Mouse (Mus musculus) inflammation-experienced regulatory T-cells, adult 6 months (primary cell): ENCODE data around the gene Ehd3. TPM values are rescaled to one million over a fixed set of nuclear protein-coding genes. Genes with fewer than 3 reads are reported as not detected.

Experiments
- ATAC-seq: one replicate; pipeline ENCODE4 v1.8.0; 2017
- polyA plus RNA-seq, 3 experiments: library from polyadenylated mRNA; unstranded; fragments of 100-300 nt; shearing (Covaris generic); gene quantifications; one replicate each; pipeline ENCODE4 v1.2.1; 2017

The Ehd3 gene
- 10 to 100 TPM; 54.9 to 87.1 (median 77.4) TPM for polyA plus RNA-seq

DNA sequence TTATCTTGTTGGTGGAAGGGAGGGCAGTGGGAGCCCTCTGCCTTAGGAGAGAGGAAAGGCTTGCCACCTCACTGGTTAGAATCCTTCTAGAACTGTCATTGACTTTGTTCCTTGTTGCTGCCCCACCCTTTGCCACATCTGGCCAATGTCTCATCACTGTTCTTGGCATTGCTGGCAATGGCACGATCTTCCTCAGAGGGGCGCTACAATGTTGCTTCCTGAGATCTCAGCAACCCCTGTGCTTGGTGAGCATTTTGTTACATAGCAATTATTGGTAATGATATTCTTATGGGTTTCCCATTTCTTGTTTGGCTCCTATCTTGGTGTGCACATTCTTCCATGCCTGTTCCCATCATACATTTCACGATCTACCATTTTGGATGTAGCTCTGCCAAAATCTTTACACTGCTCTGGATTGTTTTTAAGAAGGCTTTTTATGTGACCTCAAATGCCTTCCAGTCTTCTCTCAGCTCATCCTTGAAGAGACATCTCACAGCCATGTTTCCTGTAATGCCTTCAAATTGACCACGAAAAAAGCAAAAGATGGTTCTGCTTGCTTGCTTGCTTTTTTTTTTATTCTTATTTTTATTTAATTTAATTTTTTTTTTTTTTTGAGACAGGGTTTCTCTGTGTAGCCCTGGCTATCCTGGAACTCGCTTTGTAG, at the start of gene Ehd3:
Ehd3 (plus strand) TSS at position 614 of the 664 bp plus-strand sequence.
- ATAC-seq, result no peak

DNA sequence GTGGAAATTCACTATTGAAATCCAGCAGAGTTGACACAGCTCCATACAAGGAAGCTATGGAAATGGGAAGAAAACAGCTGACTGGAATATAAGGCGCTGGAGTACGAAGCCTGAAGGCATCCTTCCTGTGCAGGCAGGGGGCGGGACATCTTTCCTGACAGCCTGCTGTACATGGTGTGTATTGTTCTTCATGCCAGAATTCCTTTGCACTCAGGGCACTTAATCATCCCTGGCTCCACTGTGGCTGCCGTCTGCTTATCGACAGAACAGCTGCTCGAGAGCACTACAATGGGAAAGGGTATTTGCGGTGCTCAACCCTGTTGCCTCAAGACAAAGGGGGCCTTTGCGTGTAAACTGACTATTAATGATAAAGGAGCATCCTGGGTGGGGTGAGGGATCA, 33.0 kb upstream of the Ehd3 start:
- no peak for ATAC-seq

DNA sequence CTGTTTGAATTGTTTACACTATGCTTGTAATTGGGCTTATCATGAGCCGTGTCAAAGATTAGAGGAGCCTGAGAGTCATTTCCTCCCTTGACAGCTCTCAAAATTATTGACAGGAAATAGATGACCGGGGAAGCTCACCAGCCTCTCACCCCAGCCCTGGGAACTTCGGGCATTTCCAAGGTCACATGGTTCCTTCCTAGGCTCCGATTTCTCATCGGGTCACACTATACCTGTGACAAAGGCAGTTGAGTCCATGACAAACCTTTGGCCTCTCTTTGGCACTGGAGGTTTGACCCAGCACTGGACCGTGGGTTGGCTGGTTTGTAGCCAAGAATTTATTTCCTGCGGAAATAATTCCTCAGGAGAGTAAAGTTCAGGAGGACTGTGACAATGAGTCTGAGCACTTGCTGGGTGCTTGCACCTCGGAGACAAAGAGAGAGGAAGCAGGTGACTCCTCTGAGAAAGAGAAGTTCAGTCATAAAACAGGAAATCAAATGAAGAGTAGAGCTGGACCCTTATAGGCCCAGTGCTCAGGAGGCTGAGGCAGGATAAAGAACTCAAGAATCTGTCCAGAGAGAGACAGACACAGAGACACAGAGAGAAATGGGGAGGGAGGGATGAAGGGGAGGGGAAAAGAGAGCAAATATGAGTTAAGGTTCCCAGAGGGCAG, 17.2 kb upstream of the Ehd3 start:
- peak; percentile 73 for ATAC-seq

DNA sequence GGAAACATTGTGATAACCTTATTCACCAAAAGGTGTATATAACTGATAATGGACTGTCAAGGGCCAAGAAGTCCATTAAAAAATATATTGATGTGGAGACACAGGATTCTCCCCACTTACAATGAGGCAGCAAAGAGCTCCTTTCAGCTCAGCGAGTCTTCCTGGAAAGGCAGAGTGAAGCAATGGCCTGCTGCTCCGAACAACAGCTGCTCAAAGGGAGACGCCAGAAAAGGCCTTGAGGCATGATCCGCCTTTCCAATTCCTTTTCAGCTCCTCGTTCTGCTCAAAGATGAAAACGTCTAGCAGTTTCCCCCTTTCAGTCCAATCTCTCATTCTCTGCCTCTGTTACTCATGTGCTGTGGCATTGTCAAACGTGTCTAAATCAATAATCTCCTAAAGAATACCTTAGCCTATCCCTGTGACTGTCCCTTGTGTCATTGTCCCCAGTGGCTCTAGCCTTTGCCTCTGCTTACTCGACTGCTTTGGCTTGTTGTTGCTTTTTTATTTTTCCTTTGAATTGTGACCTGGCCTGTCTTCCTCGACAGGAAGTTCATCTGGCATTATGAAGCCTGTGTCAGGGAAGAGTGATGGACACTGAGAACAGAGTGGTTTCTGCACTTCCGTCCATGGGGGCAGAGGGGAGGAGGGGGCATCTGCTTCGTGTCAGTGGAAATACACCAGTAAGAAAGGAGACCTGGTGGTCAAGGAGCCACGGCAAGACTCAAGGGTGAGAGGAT, 13.5 kb upstream of the Ehd3 start:
- ATAC-seq, result no peak

DNA sequence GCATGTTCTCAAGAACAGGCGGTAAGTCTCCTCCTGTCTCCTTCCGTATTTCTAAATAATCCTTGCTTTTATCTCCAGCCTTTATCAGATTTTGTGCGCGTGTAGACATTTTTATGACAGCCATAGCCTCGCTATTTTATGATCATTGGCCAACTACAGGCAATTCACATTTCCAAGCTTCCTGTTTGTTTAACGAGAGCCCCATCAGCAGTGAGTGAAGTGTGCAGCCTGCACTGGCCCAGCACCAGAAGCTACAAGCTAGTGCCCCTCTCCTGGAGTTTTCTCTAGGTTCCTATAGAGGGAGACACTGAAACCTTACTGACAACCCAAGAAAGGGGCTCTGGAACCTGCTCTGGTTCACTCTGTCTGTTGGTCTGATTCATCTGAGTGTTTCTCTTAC, 7.1 kb upstream of the Ehd3 start:
- no peak for ATAC-seq

DNA sequence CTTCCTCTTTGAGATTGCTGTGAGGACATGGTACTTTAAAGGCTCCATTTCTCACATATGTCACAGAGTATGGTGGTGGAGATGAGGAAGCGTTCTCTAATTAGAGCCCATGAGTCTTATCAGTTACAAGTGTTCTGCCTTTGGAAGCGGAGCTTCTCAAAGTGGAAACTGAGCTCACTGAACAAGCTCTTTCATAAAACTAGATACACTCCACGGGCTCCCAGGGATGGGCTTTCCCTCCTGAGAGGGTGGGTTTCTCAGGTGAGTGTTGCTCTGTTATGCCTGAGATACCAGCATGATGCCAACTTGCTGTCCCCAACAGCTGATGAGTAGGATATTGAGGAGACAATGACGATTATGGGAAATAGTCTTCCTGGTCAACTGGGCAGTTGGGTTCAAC, 6.2 kb upstream of the Ehd3 start:
- no peak for ATAC-seq

DNA sequence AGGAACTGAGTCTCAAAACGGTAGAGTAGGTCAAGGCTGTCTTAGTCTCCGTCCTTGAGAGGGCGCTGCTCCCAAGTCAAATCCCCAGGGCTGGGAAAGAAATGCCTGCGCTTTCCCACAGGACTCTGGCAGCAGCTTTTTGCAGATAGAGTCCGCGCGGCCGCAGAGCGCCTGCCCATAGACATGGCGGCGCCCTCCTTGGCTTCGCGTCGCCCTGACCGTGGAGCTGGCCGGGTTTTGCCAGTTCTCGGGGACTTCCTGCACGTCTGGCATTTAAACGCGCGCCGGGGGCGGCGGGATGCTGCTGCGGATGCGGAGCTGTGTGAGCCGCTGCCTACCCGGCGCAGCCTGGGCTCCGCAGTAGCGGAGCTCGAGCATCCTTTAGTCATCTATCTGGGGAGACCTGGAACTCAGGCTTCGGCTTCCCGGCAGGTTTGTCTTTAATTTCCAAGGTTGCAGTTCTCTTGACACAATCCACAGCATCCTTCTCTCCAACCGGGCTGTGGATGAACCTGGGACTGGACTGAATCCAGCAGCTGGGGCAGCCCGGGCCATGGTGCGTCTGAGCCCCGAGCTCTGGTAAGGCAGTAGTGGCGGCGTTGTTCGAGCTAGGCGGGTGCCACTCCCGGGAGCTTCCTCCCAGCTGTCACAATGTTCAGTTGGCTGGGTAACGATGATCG, 798 bp downstream of the Ehd3 start:
- ATAC-seq, result peak; percentile 92

DNA sequence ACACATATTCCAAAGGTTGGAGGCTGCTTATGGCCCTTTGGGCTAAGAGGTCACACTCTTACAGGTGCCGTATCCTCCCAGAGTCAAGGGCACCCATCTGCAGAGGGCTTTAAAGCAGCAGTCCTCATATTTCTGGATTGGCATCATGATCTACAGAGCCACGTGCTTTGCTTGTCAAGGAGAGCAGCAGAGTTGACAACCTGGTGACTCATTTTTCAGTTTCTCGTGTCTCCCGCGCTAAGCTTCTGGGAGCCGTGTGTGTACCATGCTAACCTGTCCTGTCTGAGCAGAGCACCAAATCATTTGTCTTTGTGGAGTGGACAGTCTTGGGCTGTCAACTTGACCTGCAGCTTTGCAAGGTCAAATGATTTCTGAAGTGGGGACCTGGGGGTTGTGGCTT, 2.4 kb downstream of the Ehd3 start:
- ATAC-seq, result no peak

DNA sequence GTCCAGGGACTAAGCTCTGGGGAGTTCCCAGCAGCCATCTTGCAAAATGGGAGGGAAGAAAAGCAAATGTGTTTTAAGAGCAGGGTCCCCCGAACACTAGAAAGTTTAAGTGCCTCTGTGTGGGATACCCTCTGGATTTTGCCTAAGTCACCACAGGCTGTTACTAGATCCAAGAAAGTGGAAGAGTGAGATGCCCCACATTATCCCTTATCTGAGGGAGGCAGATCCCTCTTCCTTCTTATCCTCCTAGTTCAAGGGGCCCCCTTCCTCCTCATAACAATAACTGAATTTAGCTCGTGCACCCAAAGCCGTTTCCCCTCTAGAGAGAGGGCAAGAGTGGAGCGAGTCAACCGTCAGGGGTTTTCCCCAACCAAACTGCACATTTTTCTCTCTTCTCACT, 3.3 kb downstream of the Ehd3 start:
- peak; percentile 44 for ATAC-seq

DNA sequence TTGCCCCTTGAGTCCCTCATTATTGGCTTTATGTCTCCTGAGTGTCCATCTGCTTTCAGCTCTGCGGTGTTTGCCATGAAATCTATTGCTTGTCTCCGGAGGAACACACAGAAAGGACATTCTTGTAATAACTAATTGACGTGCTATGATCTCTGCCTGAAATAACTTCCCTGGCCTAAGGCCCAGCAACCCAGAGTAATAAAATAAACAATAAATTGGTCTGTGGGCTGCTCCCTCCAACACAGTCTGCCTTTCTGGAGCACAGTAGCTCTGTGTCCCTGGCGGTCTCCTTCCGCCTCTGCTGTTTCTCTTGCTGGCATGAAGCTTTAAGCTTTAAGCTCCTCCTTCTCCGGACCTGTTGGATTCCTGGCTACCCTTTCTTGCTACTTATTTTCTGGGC, 4.5 kb downstream of the Ehd3 start:
- no peak for ATAC-seq

DNA sequence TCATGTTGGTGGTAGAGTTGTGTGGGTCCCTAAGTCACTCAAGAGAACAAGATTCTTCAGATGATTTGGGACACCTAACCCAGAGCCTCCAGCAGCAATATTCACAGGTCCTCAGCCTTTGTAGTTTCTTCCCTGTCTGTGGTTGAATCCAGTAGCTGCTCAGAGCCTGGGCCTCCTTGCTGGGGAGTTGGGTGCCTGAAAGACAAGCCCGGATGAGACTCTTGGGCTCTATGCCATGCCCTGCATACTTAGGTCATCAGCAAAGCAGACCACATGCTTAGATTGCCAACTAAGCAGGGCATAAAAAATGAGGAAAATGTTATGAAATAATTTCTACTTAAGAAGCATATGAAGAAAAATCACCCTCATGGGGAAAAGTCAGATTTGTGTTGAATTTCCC, 6.9 kb downstream of the Ehd3 start:
- no peak for ATAC-seq

DNA sequence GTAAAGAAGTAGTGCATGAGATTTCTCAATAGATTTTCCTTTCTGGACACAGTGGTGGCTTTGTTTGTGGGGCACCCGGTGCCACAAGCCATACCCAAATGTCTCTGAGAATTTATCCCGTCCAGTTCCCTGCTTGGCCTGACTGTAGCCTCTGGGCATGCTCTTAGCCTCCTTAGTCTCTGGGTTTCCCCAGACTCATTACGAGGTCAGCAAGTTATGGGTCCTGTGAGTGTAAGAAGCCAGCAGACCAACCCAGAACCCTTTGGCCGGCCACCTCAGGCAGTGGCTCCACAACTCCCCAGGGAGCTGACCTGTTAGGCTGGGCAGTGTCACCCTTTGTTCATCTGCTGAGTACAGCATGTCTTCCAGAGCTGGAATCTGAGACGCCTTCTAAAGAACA, 7.6 kb downstream of the Ehd3 start:
- ATAC-seq, result no peak

DNA sequence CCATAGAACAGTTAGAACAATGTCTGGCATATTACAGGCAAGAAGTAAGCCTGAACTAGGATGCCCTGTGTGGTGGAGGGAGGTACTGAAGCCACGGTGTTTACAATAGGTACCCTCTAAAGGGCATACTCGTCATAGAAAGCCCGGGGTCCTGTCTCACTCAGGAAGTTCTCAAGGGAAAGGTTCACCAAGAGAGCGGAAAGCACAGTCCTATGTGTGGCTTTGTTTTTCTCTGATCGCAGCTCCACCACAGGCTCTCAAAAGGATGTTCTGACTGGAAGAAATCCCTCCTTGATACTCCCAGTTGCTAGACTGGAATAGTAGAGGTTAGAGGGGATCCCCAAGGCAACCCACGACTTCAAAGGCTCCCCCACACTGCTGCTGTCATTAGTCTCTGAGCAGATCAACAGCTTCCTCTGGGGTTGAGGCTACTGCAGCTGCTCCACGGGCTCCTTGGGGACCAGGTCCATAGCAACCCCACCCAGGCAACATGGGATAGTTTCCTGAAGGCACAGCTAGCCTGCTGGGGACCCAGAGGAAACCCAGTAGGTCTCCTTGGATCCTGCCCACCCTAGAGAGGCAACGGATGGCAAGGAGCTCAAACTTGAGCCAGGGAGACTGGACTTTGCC, 9.2 kb downstream of the Ehd3 start:
- ATAC-seq, result peak; percentile 39

DNA sequence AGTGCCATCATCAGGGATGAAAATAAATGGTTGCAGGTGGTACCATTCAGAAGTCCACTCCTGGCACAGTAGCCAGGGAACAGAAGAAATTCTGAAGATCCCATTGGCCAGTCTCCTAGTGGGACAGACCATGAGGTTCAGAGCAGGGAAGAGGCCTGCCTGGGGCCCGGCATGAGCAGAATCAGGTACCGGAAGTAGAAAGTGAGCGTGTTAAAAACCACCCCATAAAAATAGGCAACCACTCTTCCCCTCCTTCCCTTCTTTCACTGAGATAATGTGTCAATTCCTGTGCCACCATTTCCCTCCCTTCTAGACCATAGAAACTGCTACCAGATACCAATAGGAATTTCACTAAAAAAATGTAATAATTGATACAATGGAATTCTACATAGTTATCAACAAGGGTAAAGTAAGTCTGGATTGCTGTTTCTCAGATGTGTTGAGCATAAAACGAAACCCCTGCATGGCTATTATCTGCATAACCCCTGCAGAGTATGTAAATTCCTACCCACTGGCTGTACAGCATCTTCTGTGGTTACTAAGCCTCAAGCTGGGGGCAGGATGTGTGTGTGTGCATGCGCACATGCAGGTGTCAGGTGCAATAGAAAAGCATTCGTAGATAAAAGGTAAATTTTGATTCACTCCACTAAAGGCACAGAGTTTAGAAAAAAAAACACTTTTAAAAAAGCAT, 10.7 kb downstream of the Ehd3 start:
- ATAC-seq, result peak; percentile 88

DNA sequence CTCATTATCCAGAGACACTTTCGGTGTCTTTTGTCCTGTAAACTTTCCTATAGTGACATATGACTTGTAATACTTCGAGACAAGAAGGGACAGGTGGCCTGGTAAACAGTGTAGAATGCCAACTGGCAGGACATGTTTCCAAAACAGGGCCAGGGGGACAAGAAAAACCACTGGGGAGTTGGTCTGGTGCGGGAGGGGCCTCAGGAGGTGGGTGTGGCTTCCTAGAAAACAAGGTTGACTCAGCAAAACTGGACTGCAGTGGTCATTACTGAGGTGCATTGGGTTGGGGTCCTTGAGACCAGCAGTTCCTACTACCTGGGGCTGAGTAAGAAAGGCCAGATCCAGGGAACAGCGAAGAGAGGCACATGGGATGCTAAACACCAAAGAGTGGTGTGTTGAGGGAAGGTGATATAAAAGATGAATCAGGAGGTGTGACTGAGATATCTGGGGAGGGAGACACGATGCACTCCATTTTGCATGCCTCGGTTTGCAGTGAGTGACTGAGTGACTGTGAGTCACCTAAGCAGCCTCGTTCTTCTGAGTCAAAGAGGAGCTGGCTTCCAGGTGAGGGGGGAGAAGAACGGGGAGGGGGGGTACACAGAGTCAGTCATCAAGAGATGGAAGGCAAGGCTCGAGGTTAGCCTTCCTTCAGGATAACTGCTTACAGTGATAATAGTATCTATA, 13.9 kb downstream of the Ehd3 start:
- ATAC-seq, result no peak

DNA sequence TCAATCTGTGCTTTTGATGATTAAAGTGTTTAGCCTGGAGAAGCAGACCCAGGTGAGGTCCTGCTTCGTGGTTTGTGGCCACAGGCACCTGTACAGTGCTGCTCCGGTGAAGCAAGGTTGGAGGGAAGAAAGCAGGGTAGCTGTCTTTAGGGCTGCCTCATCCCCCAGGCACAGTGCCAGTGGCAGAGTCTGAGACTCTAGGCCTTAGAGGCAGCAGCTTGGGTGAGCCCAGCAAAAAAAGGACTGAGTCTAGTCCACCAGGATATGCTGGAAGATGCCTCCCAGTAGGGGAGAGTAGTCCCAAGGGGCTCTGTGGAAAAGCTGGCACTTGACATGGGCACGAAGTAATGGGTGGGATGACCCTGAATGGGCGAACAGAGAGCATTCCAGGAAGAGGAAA, 15.0 kb downstream of the Ehd3 start:
- no peak for ATAC-seq

DNA sequence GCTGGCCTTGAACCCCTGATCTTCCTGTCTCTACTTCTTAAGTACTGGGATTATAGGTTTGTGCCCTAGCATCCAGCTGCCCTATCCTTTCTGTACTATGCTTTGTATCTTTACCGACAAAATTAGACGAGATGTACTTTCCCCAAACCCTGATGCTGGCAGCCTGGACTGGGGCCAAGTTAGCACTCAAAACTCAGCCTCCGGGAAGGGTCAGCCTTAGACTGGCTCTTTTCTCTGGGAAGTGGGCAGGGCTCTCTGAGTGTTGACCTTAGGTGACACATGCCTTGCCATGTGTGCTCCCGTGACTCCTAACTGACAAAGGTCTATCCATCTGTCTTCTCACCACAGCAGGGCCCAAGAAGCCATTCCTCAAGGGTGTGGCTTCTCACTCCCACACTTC, 16.8 kb downstream of the Ehd3 start:
- no peak for ATAC-seq

DNA sequence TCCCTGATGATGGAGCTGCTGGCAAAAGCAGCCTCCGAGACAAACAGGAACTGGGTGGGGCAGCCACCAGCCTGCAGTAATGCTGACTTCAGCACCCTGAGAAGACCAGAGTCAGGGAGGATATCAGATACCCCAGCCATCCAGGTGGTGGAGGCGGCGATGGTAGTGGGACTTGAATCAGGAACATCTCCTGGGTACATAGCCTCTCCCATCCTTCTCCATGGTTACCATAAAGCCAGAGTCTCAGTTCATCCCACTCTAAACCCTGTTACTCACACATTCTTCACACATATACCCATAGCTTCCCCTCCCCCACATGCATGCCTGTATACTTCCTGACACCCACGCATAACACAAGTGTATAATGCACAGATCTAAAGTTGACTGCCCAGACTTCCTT, 18.3 kb downstream of the Ehd3 start:
- peak; percentile 81 for ATAC-seq

DNA sequence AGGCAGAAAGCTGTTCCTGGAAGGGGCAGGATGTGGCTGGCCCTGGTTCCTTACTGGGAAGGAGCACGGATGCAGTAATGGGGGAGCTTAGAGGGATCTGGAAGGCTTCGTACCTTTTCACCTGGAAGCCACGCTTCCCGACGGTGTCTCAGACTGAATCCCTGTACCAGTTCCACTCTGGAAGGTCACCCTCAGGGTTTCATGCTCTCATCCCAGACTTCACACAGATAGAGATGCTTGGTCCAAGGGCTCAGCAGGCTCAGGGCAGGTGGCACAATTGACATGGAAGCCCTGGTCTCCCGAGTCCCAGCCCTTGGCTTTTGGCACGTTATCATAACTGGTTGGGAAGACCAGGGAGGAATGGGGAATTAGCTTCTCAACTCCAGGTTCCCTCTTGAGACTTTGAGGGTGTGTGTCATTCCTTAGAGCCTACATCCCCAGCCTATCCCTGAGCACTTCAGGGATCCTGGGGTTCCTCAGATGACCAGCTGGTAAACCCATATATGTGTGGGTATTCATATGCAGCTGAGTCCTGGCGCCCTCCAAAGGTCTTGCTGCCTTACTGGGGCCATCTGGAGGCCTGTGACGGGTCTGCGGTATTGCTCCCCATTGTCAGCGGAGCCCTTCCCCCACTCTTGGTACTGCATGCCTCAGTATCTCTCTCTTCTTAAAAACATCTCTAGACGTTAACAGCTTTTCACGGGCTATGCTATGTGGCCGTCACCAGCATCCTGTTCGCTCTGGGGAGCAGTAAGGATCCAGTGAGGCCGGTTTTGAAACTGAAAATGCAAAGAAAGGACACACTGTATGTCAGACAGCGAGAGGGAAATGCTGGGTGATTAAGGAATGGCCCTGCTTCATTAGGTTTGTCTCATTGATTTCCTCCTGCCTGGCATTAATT, 19.4 kb downstream of the Ehd3 start:
- ATAC-seq, result no peak

DNA sequence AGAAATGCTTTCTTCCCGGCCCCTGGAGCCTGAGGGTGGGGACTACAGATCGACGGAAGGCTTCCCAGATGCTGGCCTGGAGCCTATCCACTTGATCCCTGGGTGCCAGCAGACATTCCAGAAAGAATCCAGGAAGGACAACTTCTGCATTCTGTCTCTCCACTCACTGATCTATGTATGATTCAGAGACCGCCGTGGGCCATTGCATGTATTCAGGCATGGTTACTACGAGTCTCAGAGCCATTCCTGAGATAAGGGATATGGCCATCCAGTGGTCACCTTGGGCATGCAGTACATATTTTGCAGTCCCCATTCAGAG, 20.0 kb downstream of the Ehd3 start:
- ATAC-seq, result no peak

DNA sequence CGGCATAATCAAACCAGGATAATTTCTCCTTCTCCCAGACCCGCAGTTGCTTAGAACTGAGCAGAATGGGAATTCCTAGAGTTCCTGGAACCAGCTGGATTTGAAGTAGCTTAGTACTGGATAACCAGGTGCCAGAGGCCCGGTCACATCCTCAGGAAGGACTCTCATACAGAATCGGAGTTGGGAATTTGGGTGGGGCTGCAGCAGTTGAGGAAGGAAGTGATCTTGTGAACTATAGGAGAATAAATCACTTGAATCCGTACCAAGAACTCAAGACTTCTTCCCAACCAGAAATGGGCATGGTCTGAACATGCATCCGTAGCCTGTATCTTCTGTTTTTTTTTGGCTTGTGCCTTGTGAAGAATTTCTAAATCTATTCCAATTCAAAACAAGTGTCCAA, 22.2 kb downstream of the Ehd3 start:
- ATAC-seq, result no peak
